Mouse (Mus musculus) hindbrain, embryonic 16.5 days (tissue): Measurements from ENCODE around the gene Vmn1r2. TPM values are rescaled to one million over a fixed set of nuclear protein-coding genes. Genes with fewer than 3 reads are reported as not detected.
"Not testable (repeated sequence)": the region's sequence is repeated elsewhere in the genome, so short reads cannot be mapped to it uniquely, and the experiment has no call there.

Experiments used
- ATAC-seq: fragments of 200-750 bp; cut with Nextera tagmentation; 2 replicates; pipeline ENCODE4 v1.8.0; 2017; ENCODE audit warnings: moderate TSS enrichment, moderate library complexity
- H3K27ac ChIP-seq: fragments of 300-500 bp; sonication (generic); 2 replicates; pipeline ENCODE4 v1.5.1; 2014; ENCODE audit warnings: low read depth, mild to moderate bottlenecking, control low read depth, low read length, moderate library complexity
- H3K27me3 ChIP-seq: fragments of 300-500 bp; sonication (generic); replicated peaks from 2 replicates; pipeline ENCODE4 v1.6.1; 2014; ENCODE audit warnings: low read length; ENCODE audit not compliant: control insufficient read depth, insufficient read depth
- H3K36me3 ChIP-seq: fragments of 300-500 bp; sonication (generic); 2 replicates; pipeline ENCODE4 v1.6.1; 2014; ENCODE audit warnings: mild to moderate bottlenecking, low read length, moderate library complexity, mixed read lengths; ENCODE audit not compliant: control insufficient read depth, insufficient read depth
- H3K4me1 ChIP-seq: fragments of 300-500 bp; sonication (generic); 2 replicates; pipeline ENCODE4 v1.6.1; 2014; ENCODE audit warnings: low read depth, low read length; ENCODE audit not compliant: control insufficient read depth, insufficient read depth
- H3K4me2 ChIP-seq: fragments of 300-500 bp; sonication (generic); 2 replicates; pipeline ENCODE4 v1.6.1; 2014; ENCODE audit warnings: mild to moderate bottlenecking, low read length, control low read depth, moderate library complexity
- H3K4me3 ChIP-seq: fragments of 300-500 bp; sonication (generic); 2 replicates; pipeline ENCODE4 v1.5.1; 2014; ENCODE audit warnings: mild to moderate bottlenecking, low read length, control low read depth, moderate library complexity
- H3K9ac ChIP-seq: fragments of 300-500 bp; sonication (generic); 2 replicates; pipeline ENCODE4 v1.6.1; 2014; ENCODE audit warnings: low read depth, mild to moderate bottlenecking, control low read depth, low read length, moderate library complexity
- H3K9me3 ChIP-seq: fragments of 300-500 bp; sonication (generic); 2 replicates; pipeline ENCODE4 v1.6.1; 2014; ENCODE audit warnings: mild to moderate bottlenecking, low read length, moderate library complexity; ENCODE audit not compliant: control insufficient read depth
- WGBS: fragments of 180-500 bp; shearing (Covaris S2); extraction: QIAGEN DNeasy Blood & Tissue Kit; methylation state at CpG from one replicate; pipeline ENCODE4 v1.1.7; 2014; 5-methylcytosine and 5-hydroxymethylcytosine counted together
- polyA plus RNA-seq: library from polyadenylated mRNA; unstranded; fragments of >200 nt; fragmentation: Nextera tagmentation; extraction: Ambion mirVana; gene quantifications from 2 replicates; pipeline ENCODE4 v1.2.1, GENCODE M21; 2015

The Vmn1r2 gene
- polyA plus RNA-seq, 1 experiment from 2014 or later, result not detected

DNA sequence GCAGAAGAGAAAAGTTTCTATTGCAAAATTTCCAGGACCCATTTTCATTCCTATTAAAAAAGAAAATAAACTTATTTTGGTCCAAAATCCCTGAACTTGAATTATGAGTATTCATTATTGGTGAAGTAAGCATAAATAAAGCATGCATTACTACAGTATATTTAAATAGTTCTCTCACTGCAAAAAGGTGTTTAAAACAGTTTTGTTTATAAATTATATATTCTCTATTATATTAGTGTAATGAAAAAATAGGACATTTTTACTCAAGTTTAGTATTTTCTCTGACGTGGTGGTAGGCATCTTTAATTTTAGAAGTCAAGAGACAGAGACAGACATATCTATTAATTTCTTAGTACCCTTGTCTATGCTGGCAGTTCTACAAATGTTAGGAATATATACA, 18.1 kb downstream of the Vmn1r2 start, which contains the start of gene Vmn1r3:
Gene Vmn1r3, minus strand, starts transcription at position 101 of the 400 bp plus-strand sequence.
- not testable (repeated sequence) for H3K9ac ChIP-seq, H3K4me2 ChIP-seq, ATAC-seq, H3K27ac ChIP-seq, H3K4me3 ChIP-seq, H3K4me1 ChIP-seq, H3K36me3 ChIP-seq, H3K9me3 ChIP-seq, H3K27me3 ChIP-seq
- 89% methylated on average over 1 of the region's 1 CpGs for WGBS

DNA sequence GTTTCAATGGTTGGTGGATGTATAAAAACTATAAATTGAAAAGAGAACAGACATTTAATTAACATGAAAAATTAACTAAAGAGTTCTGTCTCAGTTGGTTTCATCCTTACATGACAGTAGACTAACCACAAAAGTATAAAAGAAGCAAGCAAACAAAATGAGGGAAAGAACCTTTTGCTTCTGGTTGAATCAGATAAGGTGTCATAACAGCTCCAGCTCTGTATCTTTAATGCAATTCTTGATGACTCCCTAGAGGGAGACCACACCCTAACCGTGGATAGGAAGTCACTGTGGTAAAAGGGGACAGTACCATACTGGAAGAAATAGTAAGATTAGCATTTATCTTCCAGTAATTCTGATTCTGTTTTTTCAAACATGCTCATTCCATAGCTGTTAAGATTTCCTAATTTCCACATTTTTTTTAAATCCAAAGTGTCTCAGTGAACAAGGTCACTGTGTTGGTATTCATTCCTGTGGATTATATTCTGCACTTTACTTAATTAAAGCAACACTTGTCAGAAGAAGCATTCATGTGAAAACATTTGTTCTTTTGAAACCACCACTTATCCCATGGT, 42.6 kb downstream of the Vmn1r2 start:
- WGBS, result no CpG with 5 or more reads among the region's 1 CpGs
- not testable (repeated sequence) for H3K27me3 ChIP-seq, ATAC-seq, H3K4me2 ChIP-seq, H3K9ac ChIP-seq, H3K4me1 ChIP-seq, H3K9me3 ChIP-seq, H3K36me3 ChIP-seq, H3K27ac ChIP-seq, H3K4me3 ChIP-seq

DNA sequence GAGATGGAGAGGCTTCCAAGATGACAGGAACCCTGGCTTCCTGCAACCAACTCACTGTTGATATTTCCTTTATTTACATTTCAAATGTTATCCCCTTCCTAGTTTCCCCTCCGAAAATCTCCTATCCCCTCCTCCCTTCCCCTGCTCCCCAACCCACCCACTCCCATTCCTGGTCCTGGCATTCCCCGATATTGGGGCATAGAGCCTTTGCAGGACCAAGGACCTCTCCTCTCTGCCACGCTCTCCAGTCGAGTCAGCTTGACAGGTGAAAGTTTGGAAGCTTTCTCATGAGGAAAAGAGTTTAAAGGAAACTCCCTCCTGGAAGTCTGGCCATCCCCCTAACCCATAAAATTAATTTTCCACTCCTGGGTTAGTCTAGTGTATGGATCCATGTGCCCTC, 46.2 kb downstream of the Vmn1r2 start:
- H3K4me3 ChIP-seq, ATAC-seq, H3K27me3 ChIP-seq, H3K4me1 ChIP-seq, H3K36me3 ChIP-seq, H3K9me3 ChIP-seq, H3K9ac ChIP-seq, H3K27ac ChIP-seq, H3K4me2 ChIP-seq: not testable (repeated sequence)
- 78% methylated on average over 3 of the region's 4 CpGs for WGBS

DNA sequence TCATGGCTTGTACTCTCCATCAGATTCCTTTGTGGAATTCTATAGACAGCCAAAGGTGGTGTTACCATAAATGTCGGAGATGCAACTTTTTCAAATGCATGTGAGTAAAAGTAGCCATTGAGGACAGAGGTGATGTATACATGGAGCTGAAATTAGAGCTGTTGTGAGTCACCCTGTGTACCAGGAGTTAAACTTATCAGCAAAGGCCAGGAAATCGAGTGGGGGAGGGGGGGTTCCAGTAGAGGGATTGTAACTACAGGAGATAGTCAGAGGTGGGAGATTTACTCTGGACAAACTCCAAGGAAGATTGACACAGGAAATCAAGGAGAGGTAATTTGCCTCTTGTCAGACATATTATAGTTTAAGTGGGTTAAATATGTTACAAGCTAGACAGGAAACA, 49.3 kb downstream of the Vmn1r2 start:
- H3K4me3 ChIP-seq, H3K4me1 ChIP-seq, H3K9ac ChIP-seq, H3K36me3 ChIP-seq, H3K9me3 ChIP-seq, H3K27me3 ChIP-seq, H3K4me2 ChIP-seq, H3K27ac ChIP-seq, ATAC-seq: not testable (repeated sequence)
- WGBS, result 71% methylated on average over 2 of the region's 2 CpGs

Other genes starting within 250 kb of the Vmn1r2 start
- not detected in 2 replicates for gene Vmn1r3, start 18.0 kb downstream of the Vmn1r2 start, polyA plus RNA-seq